Mouse (Mus musculus): ENCODE results near the gene Pex6. TPM values are rescaled to one million over a fixed set of nuclear protein-coding genes. Genes with fewer than 3 reads are reported as not detected.

The Pex6 gene
- total RNA-seq, 2 experiments from 2014 or later = 13.6 to 15.0 TPM

DNA sequence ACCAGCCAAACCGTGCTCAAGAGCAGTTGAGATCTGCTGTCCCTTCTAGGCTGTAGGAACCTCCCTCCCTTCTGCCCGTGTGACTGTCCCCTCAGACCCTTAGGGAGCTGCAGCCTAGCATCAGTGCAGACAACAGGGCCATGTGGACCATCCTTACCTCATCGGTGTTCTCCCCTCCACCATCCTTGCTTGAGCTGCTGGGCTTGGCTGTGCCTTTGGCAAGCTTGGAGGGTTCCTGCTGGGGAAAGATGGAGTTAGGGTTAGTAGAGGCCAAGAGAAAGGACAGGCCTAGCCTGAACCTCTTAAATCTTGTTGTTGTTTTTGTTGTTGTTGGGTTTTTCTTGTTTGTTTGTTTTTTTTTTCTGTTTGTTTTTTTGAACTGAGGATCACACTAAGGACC is 11.4 kb upstream of the Pex6 start:
- DNase-seq (ENCODE audit: low spot score) = no peak

DNA sequence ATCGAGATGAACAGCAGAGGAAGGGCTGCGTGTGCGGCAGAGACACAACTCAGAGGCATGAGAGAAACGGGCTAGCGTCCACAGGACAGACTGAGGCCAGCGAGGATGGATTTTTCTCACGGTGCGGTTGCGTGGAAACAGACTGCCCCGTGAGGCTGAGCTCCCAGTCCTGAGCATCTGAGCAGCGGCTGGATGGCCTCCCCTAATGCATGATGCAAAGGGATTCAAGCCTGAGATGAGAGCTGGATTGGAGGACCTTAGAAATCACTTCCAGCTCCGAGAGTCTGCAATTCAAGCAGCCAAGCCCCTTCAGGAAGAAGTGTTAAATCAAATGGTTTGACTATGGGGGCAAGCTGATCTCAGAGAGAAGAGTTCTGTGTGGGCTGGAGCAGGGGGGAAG is 9.8 kb upstream of the Pex6 start:
- DNase-seq (ENCODE audit: low spot score) = no peak

DNA sequence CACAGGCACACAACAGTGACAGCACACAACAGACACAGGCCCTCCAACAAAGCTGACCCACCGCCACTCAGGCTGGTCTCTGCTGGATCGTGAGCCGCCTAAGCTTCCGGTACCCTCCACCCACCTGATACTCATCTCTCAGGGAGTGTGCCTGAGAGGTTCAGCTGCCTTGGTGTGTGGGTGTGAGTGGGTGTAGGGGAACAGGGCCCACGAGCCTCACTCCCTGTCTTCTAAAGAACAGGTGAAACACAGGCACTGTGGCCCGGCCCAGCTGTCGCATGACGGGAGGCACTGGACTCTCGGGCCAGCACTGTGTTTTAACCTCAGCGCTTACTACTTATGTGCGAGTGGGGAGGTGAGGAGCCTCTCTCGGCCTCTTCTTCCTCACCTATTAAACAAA is 9.2 kb upstream of the Pex6 start:
- no peak for DNase-seq (ENCODE audit: low spot score)

DNA sequence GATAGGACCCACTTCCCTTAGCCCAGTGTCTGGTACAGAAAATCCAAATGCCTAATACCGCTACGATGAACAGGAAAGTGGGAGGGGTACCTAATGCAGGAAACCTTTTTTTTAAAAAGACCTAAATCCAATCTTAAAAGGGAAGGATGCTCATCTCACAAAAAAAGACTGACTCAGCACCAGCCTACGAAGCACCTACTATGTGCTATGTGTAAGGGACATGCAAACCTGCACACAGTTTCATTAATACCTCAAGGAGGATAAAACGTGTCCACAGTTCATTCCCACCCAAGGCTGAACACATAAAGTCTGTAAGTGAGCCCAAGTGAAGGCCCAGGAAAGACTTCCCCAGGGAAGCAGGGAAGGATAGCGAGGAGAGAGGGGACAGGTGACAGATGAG is 8.8 kb upstream of the Pex6 start:
- no peak for DNase-seq (ENCODE audit: low spot score)

DNA sequence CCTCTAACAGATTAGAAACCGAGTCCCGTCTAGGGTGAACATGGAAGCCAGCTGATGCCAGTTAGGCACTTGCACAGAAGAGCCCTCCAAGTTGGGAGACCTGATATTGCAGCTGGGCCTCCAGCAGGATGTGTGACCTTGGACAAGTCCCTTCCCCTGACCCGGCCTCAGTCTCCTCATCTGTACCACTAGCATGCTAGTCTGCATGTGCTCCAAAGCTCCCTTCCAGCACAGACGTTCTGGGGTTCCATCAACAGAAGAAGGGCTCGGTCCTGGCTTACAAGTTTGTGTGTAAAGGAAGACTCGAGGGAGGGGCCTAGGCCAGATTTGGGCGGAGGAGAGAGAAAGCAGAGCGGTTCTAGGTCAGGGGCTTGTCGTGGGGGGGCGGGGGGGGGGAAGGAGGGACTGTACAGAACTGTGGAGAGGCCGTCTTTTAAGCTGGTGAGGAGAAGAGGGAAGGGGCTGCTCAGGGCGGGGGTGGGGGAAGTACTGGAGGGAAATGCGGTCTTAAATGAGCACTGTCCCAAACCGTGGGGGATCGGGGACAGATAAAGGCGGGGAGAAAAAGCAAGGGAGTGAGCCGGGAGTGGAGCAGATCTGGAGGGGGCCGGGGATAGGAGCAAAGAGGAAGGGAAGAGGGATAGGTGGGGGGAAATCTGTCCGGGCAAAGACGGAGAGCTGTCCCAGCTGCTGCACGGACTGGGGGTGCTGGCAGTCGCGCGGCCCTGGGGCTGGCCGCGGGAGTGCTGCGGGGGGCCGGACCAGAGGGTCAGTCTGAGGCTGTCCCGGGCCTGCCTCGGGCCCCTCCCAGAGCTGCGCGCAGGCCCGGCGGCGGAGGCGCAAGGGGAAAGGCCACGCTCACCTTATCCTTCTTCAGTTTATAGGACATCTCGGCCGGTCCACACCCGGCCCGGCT is 7.0 kb upstream of the Pex6 start:
- DNase-seq (ENCODE audit: low spot score) = peak; percentile 15

DNA sequence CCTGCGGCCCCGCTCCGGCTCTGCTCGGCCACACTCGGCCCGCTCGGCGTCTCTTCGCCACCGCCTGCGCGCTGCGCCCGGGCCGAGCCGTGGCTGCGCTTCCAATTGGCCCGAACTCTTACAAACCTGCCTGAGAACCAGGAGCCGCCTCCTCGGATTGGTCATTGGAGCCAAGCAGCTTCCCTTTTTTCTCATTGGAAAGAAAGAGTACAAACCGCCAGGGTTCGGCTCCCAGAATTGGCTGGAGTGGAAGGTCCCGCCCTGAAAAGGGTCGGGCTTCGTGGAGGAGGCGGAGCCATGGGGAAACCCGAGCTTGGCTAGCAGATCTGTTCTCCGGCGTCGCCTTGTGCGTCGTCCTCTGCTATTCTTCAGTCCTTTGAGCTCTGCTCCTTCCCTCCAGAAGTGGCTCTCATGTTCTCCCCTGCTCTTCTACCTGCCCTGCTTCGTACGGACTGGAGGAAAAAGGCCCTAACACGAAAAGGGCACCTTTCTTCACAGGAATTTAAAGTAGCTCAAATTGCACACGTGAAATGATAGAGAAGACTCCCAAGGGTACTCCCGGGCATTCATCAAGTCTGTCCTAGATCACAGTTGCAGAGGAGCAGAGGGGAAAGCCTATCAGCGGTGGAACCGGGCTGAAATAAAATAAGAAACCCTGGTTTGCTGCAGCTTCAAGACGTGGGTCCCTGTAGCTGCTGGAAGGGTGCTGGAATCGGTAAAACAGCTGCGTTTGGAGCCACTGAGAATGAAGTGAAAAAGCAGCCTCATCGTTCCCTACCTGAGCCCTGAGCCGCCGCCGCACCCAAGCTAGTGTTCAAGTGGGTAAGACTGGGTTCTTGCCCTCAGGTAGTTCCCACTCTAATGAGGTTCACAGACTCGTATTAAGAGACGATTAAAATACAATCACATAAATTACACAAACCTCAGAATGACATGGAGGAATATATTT is 6.1 kb upstream of the Pex6 start, which contains the start of gene Ppp2r5d:
Ppp2r5d (minus strand) TSS at position 225 of the 949 bp plus-strand sequence.
- DNase-seq (ENCODE audit: low spot score) = peak; percentile 98

DNA sequence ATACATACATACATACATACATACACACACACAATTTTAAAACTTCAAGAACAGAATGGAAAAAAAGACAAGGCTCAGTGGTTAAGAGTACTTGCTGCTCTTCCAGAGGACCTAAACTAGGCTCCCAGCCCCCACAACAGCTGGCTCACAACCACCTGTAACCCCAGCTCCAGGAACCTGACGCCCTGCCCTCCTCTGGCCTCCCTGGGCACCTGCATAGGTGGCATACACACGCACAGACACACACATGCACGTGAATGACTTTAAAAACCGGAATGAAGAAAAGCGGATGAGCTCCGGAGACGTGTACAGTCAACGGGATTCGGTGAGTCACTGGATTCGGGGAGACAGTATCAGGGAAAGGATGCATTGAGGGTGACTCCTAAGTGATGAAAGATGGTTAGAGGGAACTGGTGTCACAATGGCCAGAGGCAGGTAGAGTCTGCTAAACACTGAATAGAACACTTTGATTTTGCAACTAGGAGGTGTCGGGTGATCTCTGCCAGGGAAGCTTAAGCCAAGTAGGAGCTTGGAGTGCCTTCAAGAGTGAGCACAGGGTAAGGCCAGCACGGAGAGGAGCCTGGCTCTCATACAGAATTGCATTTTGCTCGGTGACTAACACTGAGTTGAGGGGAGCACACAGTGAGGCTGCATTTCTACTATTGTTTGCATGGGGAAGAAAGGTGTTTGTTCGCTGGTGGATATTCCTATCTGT is 4.7 kb upstream of the Pex6 start:
- DNase-seq (ENCODE audit: low spot score) = peak; percentile 58

DNA sequence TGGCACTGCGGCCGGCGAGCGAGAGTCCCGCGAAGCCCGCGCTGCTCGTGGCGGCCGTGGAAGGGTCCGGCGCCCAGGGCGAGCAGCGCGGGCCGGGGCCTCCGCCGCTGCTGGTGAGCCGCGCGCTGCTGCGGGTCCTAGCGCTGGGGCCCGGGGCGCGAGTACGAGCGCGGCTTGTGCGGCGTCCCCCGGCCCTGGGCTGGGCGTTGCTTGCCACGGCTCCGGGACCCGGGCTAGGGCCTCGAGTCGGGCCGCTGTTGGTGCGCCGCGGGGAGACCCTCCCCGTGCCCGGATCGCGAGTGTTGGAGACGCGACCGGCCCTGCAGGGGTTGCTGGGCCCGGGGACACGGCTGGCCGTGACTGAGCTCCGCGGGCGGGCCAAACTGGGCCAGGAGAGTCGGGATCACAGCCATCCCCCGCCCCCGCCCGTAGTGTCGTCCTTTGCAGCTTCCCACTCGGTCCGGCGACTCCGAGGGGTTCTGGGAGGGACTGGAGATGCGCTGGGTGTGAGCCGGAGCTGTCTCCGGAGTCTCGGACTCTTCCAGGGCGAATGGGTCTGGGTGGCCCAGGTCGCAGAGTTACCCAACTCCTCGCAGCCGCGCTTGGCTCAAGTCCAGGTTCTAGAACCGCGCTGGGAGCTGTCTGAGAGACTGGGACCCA is 479 bp downstream of the Pex6 start:
- peak; percentile 52 for DNase-seq (ENCODE audit: low spot score)

DNA sequence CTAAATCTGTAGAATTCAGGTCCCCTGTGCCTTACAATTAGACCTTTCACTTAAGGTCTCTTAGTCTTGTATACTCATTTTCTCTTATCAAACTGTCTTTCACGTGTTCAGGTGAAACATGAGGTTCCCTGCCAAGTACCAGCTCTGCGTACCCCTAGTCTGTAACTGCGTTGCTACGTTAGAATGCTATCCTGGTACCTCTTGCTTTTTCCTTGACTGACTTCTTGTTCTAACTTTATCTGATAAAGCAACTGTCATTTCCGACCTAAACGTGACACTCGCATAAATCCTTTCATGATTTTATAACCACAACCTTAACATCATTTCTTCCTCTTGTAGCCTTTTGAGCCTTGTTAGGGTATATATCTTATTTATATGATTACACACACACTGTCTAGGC is 1.2 kb downstream of the Pex6 start:
- no peak for DNase-seq (ENCODE audit: low spot score)

DNA sequence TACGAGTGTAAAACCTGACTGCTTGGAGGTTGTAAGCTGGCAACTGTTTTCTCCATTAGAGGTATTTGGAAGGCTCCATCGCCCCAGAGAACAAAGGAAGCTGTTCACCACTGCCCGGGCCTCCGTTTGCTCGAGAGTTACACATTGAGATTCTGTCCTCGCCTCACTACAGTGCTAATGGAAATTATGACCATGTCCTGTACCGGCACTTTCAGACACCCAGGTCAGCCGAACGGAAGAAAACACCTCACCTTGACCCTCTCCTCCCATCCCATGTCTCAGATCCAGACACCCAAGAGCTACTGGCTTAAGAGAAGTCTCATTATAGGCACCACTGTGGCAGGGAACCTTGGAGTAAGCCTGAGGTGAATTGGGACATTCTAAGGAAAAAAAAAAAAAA is 2.6 kb downstream of the Pex6 start:
- no peak for DNase-seq (ENCODE audit: low spot score)

DNA sequence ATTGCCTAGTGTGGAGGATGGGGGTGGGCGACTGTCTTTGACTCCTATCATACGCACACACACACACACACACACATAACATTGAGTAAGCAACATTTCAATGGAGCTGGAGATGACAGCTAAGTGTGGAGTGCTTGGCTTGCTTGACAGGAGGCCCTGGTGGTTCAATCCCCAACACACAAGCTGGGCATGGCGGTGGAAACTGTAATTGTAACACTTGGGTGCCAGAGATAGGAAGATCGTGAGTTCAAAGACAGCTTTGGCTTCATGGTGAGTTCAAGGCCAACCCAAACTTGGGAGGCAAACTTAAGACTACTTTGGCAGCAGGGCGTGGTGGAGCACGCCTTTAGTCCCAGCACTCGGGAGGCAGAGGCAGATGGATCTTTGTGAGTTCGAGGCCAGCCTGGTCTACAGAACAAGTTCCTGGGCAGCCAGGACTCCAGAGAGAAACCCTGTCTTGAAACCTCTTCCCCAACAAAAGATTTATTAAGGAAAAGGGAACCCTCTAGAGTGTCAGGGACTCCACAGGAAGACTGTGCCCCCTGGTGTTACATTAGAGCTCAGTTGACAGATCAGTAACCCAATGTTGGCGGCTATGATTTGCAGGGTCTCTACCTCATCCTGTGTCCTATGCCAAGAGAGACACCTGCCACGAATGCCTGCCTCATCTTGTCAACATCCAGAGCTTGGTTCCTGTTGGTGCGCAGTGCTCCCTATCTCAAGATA is 3.7 kb downstream of the Pex6 start:
- peak; percentile 14 for DNase-seq (ENCODE audit: low spot score)

DNA sequence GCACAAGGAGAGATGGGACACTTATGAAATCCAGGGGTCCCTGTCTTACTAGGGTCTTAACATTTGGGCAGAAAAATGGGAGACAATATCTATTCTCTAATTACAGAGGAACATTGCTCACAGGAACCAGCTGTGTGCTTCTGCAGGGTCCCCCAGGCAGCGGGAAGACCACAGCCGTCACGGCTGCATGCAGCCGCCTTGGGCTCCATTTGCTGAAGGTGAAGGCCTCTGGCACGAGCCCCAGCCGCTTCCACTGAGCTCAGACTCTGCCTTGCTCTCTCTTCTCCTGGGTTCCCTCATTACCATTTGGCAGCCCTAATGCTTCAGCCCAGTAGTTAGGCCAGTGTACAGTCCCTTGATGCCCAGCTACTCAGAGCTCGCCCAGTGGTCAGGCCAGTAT is 9.8 kb downstream of the Pex6 start:
- DNase-seq (ENCODE audit: low spot score) = no peak

DNA sequence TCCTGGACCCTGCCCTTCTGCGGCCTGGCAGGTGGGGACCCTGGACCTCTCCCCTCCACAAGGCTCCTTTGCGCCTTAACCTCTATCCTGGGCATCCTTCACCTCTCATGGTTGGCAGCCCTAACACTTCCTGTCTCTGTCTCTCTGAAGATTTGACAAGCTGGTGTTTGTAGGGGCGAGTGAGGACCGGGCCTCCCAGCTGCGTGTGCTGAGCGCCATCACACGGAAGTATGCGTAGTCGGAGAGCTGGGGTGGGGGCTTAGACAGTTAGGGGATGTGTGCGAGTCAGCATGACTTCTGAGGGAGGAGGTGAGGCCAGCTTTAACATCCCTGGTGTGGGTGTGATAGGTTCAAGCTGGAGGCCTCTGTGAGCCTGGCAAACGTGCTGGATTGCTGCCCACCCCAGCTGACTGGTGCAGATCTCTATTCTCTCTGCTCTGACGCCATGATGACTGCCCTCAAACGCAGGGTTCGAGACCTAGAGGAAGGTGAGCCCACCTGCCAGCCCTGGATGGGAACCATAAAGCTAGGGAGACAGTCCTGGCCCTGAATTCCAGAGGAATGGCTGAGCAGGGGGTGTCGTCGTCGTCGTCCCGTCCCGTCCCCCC is 13.3 kb downstream of the Pex6 start:
- DNase-seq (ENCODE audit: low spot score) = no peak

DNA sequence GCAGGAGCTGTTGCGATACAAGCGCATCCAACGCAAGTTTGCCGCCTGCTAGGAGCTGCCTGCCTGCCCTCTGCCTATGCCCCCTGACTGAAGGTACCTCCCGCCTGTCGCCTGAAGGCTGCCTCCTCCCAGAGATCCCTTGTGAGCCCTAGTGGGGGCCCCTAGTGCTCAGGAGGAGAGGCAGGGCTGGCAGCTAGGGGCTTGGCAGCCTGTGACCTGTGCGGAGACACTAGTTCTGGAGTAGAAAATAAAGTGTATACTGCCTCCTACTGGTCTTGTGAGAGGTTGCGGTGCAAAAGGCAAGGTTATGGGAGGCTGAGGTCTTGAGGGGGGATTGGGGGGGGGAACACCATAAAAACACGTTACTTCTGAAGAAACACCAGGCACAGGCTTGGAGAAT is 14.0 kb downstream of the Pex6 start:
- DNase-seq (ENCODE audit: low spot score) = peak; percentile 24

DNA sequence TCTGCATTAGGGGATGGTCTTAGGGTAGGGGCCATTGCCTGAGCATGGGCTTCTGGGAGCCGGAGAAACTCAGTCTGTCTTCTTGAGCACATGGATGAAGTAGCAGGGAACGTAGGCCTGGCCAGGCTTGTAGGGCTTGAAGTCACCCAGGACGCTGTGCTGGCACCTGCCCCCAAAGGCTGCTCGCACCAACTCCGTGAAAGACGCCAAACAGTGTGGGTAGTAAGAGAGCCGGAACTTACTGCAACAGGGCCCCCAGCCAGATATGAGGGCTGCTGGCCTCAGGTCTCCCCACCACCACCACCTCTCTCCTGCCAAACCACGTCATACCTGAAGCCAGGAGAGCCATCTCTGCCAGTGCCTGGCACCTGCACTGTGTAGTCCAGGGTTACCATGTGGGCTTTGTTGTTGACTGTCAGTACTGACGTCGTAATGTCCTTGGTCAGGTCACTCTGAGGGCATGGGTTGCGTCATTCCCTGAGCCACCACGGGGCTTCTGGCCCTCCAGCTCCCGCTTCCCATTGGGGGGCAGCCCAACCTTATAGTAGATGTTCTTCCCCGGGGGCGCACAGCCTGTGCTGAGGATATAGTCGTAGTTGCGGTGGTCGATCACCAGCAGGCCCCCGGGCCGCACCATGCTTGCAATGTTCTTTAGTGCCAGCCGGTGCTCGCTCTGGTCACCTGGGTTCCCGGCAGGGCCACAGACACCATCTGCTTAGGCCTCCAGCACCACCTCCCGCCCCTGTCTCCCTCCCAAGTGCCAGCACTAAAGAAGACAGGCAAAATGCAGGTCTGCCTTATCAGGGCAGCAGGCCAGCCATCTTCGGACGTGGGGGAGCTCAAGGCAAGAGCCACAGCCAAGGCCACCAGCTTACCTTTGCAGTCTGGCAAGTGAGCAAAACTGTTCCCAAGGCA is 14.7 kb downstream of the Pex6 start:
- DNase-seq (ENCODE audit: low spot score) = no peak

DNA sequence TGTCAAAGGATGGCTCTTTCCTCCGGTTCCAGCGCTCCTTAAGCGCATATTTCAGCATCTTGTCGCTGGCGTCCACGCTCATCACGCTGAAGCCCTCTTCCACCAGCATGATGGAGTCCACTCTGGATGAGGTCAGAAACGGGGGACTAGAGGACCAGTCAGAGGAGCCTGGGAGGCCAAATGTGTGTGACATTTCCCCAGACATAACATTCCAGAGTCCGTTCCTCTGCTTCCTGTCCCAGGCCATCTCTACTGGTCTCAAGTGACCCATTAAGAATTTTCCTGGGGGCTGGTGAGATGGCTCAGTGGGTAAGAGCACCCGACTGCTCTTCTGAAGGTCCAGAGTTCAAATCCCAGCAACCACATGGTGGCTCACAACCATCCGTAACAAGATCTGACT is 16.0 kb downstream of the Pex6 start:
- DNase-seq (ENCODE audit: low spot score) = no peak

DNA sequence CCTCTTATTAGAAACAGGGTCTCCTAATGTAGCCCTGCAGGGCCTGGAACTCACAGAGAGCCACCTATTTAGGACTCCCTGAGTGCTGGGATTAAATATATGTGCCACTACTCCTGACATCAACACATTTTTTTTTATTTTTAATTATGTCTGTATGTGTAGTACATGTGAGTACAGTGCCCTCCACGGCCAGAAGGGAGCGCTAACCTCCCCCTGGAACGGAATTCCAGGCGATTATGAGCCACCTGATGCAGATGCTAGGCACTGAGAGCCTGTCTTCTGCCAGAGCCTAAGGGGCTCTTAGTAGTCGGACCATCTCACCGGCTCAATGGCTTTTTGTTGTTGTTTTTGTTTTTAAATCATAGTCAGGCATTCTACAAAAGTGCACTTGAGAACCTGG is 16.8 kb downstream of the Pex6 start:
- no peak for DNase-seq (ENCODE audit: low spot score)

DNA sequence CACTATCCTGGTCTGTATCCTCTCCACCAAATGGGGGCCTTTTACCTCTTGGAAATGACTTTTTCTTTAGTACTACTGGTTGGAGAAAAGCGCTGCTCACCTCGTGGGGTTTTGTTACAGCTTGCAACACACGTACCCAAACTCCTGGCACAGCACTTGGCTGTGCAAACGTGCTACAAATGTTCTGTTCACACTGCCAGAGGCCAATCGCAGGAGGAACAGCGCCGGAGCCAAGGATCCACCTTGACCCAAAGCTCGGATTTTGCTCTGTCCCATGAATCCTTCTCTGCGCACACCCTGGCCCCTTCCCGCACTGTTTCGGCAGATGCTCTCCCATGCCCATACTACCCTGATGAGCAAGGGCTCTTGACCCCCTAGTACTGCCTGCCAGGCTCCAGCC is 17.2 kb downstream of the Pex6 start:
- DNase-seq (ENCODE audit: low spot score) = no peak

DNA sequence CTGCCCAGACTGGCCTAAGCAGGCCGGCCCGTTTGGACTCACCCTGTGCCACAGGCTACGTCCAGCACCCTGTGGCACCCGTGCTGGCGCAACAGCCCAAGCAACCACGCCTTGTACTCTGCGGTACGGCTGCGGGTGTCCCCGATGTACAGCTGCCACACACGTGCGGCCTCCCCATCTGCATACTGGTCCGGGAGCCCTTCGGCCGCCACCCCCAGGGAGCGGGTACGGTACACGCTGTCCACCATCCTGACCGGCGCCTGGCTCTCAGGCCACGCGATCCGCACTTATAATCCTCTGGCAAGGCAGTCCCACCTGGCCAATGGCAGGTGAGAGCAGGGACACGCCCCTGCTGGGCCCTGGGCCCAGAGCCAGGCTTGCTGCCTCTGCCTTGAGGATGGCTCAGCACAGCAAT is 17.6 kb downstream of the Pex6 start, which contains the start of gene Gnmt:
Gnmt (minus strand) TSS at position 265 of the 415 bp plus-strand sequence.
- DNase-seq (ENCODE audit: low spot score) = no peak
